Comparison of ENCODE assay signal across 9 mouse cellular contexts in genomic region chr10:90829394-90830267, GRCm38 (mm10).
DNase-seq lines count a peak whose midpoint lies in the region; ATAC-seq and TF ChIP-seq lines count a peak whose summit lies in the region.
"Had no signal": no experiment of that assay in that cellular context is flagged by ENCODE, and none has a peak within 500 bp of the region (broad histone marks: within the 10 kb centered on the region; RNA-seq: fewer than 3 reads in every experiment).

No protein-coding gene starts in this region.

- peak; percentile 31 for TF ChIP-seq CTCF in layer of hippocampus, adult 2 months (conservative IDR thresholded peaks at IDR 0.05)

- peak overlapping the region; percentile 73 for H3K4me3 ChIP-seq in heart, embryonic 10.5 days
- peak overlapping the region; percentile 88 for H3K4me3 ChIP-seq in forebrain, embryonic 15.5 days
- H3K4me3 ChIP-seq in layer of hippocampus, adult 2 months: peak overlapping the region; percentile 73
- peak overlapping the region; percentile 72 for H3K4me3 ChIP-seq in midbrain, embryonic 12.5 days

- DNase-seq in heart, embryonic 10.5 days (ENCODE audit: low spot score): no peak
- no peak for DNase-seq in heart, adult 8-10 months (ENCODE audit: low spot score)
- peak; percentile 67 for DNase-seq in cerebellum, adult 11-12 months
- DNase-seq in layer of hippocampus, adult 2 months (ENCODE audit: low spot score in 2 of 2): peak; percentile 52 to 57
- DNase-seq in testis, postnatal 10 days (ENCODE audit: low spot score): peak; percentile 40
- DNase-seq in lung, postnatal 4 days: no peak

- H3K27ac ChIP-seq in heart, embryonic 10.5 days: no peak overlapping the region
- peak overlapping the region; percentile 84 for H3K27ac ChIP-seq in forebrain, embryonic 15.5 days (replicated peaks)
- H3K27ac ChIP-seq in layer of hippocampus, adult 2 months: peak overlapping the region; percentile 96
- H3K27ac ChIP-seq in midbrain, embryonic 12.5 days (replicated peaks): peak overlapping the region; percentile 86

- H3K4me1 ChIP-seq in heart, embryonic 10.5 days: peaks cover 13% of the 10 kb centered on the region
- H3K4me1 ChIP-seq in forebrain, embryonic 15.5 days: peaks cover 19% of the 10 kb centered on the region
- peaks cover 19% of the 10 kb centered on the region for H3K4me1 ChIP-seq in midbrain, embryonic 12.5 days

- H3K27me3 ChIP-seq in heart, embryonic 10.5 days (ENCODE audit: insufficient read depth, poor library complexity, severe bottlenecking): peaks cover 65% of the 10 kb centered on the region
- peaks cover 20% of the 10 kb centered on the region; the same call in 1 of the 2 replicates for H3K27me3 ChIP-seq in forebrain, embryonic 15.5 days
- H3K27me3 ChIP-seq in midbrain, embryonic 12.5 days: peaks cover 70% of the 10 kb centered on the region

- ATAC-seq in forebrain, embryonic 15.5 days (replicated peaks): peak; percentile 84
- peak; percentile 90 for ATAC-seq in midbrain, embryonic 12.5 days (ENCODE audit: low FRiP score, low read depth)

- no peaks in the 10 kb centered on the region for H3K36me3 ChIP-seq in heart, embryonic 10.5 days
- H3K36me3 ChIP-seq in forebrain, embryonic 15.5 days: no peaks in the 10 kb centered on the region
- no peaks in the 10 kb centered on the region for H3K36me3 ChIP-seq in midbrain, embryonic 12.5 days
- H3K36me3 ChIP-seq: G1E had no signal

- H3K9ac ChIP-seq in forebrain, embryonic 15.5 days (replicated peaks): peak overlapping the region; percentile 81
- peak overlapping the region; percentile 63 for H3K9ac ChIP-seq in midbrain, embryonic 12.5 days (replicated peaks)

- peak overlapping the region; percentile 79 for H3K4me2 ChIP-seq in forebrain, embryonic 15.5 days (replicated peaks)
- peak overlapping the region; percentile 87 for H3K4me2 ChIP-seq in midbrain, embryonic 12.5 days (replicated peaks)

- WGBS in heart, embryonic 10.5 days: under 1% methylated on average over 62 of the region's 76 CpGs
- under 1% methylated on average over 52 of the region's 76 CpGs for WGBS in forebrain, embryonic 15.5 days
- WGBS in midbrain, embryonic 12.5 days: under 1% methylated on average over 42 of the region's 76 CpGs

- H3K9me3 ChIP-seq in heart, embryonic 10.5 days: no peaks in the 10 kb centered on the region
- H3K9me3 ChIP-seq in forebrain, embryonic 15.5 days: no peaks in the 10 kb centered on the region
- H3K9me3 ChIP-seq in midbrain, embryonic 12.5 days: no peaks in the 10 kb centered on the region

Comparison
In these comparisons a context has a peak if more than half of its experiments do, and no peak if none do; other contexts are left out.
1. DNase-seq: peak in cerebellum, adult 11-12 months (single experiment), layer of hippocampus, adult 2 months (2 of 2) and testis, postnatal 10 days (single experiment); none in heart, embryonic 10.5 days (single experiment), heart, adult 8-10 months (single experiment) and lung, postnatal 4 days (0 of 2).
2. Peak in every context shown above with its lines, with median percentiles within 50 percentile points of each other: H3K4me3 ChIP-seq.